In the genomic region with DNA sequence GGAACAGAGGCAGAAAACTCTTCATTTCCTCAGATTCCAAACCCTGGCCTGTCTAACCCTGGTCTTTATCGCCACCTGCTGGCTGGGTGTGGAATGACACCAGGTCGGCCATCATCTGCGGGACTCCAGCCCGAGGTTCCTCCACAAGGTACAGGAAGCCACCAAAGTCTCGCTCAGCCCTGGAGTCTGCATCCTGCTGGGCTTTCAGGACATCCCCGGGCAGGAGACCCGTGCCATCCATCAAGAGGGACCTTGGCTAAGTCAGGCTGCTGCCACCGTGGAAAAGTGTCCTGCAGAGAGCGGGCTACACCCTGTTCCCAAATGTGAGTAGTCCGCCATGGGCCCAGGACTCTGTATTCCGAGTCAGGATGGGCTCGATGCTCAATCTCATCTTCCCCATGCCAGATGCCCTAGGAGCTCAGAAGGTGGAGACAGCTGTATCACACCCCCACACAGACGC, we compare ENCODE assay signal across 8 mouse cellular contexts.
DNase-seq lines count a peak whose midpoint lies in the region; ATAC-seq and TF ChIP-seq lines count a peak whose summit lies in the region.

No protein-coding gene starts in this region.

- DNase-seq in R1 (ENCODE audit: low read depth, low spot score), result peak; percentile 84
- peak; percentile 91 to 95 for DNase-seq in cerebellum, postnatal 4 days (ENCODE audit: low spot score in 2 of 2)
- DNase-seq in gastrocnemius, adult 2 months, result peak; percentile 83
- peak; percentile 89 for DNase-seq in hindbrain, postnatal 0 days (ENCODE audit: low spot score)
- peak; percentile 86 to 93 for DNase-seq in left cerebral cortex, adult 18-20 months (ENCODE audit: low spot score in 2 of 2)
- peak; percentile 79 for DNase-seq in right cerebral cortex, adult 18-20 months
- peak; percentile 92 for DNase-seq in urinary bladder, adult 2 months (ENCODE audit: low spot score)

- 13% methylated on average over 13 of the region's 13 CpGs for WGBS in hindbrain, postnatal 0 days

- H3K27ac ChIP-seq in gastrocnemius, adult 2 months, result no peak overlapping the region
- no peak overlapping the region for H3K27ac ChIP-seq in hindbrain, postnatal 0 days

- H3K4me1 ChIP-seq in hindbrain, postnatal 0 days (ENCODE audit: insufficient read depth, low read length), result no peaks in the 10 kb centered on the region

- peak; percentile 96 for TF ChIP-seq CTCF in gastrocnemius, adult 2 months (IDR thresholded peaks at IDR 0.05)
- peak; percentile 98 for TF ChIP-seq CTCF in hindbrain, postnatal 0 days (IDR thresholded peaks at IDR 0.05; ENCODE audit: low read depth)

- peak overlapping the region; percentile 48 for H3K4me2 ChIP-seq in hindbrain, postnatal 0 days (ENCODE audit: low read depth, low read length)

- H3K9me3 ChIP-seq in hindbrain, postnatal 0 days (ENCODE audit: low read length), result no peaks in the 10 kb centered on the region

- H3K4me3 ChIP-seq in gastrocnemius, adult 2 months, result peak overlapping the region; percentile 39
- 0 out of 2 replicates have a peak overlapping the region, but pooled peaks have one; percentile 16 for H3K4me3 ChIP-seq in hindbrain, postnatal 0 days (ENCODE audit: low read length)

- H3K36me3 ChIP-seq in hindbrain, postnatal 0 days (ENCODE audit: insufficient read depth, low read length), result no peaks in the 10 kb centered on the region

- ATAC-seq in hindbrain, postnatal 0 days, result peak; percentile 69
- peak; percentile 91 for ATAC-seq in megakaryocyte, adult 5-6 weeks (ENCODE audit: poor library complexity, severe bottlenecking)

- intact Hi-C loops in gastrocnemius, adult 2 months (cut with DNase I), result loop anchor here (1.0 to 2.0 kb wide), 4 partner anchors 68 to 386 kb away; no protein-coding TSS in a partner anchor

- no peaks in the 10 kb centered on the region for H3K27me3 ChIP-seq in hindbrain, postnatal 0 days (ENCODE audit: insufficient read depth, low read length)

- no peak overlapping the region for H3K9ac ChIP-seq in hindbrain, postnatal 0 days (replicated peaks; ENCODE audit: low read length)
